Mouse (Mus musculus) intestine, embryonic 16.5 days (tissue): ENCODE measurements around the gene Hmgcr. TPM values are rescaled to one million over a fixed set of nuclear protein-coding genes. Genes with fewer than 3 reads are reported as not detected.

ENCODE experiments used
- polyA plus RNA-seq: library from polyadenylated mRNA; unstranded; fragments of >200 nt; fragmentation: Nextera tagmentation; extraction: Ambion mirVana; gene quantifications from 2 replicates; pipeline ENCODE4 v1.2.1, GENCODE M21; 2015

Hmgcr gene
- polyA plus RNA-seq, 1 experiment from 2014 or later = 86.6 TPM

Other genes with a start within 250 kb of the Hmgcr start
- gene Ankdd1b, start 199.7 kb downstream of the Hmgcr start, polyA plus RNA-seq = 0.10 and 0.26 TPM in 2 replicates
- gene Gm17622, start 180.2 kb downstream of the Hmgcr start, polyA plus RNA-seq = not detected in 2 replicates
- gene Polk, start 128.4 kb downstream of the Hmgcr start, polyA plus RNA-seq = 8.0 and 8.3 TPM in 2 replicates
- gene Col4a3bp, start 128.3 kb downstream of the Hmgcr start, polyA plus RNA-seq = 10.2 and 10.7 TPM in 2 replicates
- gene Ankrd31, start 77.3 kb upstream of the Hmgcr start, polyA plus RNA-seq = 0.02 TPM in 2 replicates